Mouse (Mus musculus): Measurements from ENCODE around the gene Prrc2b. TPM values are rescaled to one million over a fixed set of nuclear protein-coding genes. Genes with fewer than 3 reads are reported as not detected.

Gene Prrc2b
- total and polyA plus RNA-seq, 2 experiments from 2014 or later, result 19.5 to 66.5 TPM

DNA sequence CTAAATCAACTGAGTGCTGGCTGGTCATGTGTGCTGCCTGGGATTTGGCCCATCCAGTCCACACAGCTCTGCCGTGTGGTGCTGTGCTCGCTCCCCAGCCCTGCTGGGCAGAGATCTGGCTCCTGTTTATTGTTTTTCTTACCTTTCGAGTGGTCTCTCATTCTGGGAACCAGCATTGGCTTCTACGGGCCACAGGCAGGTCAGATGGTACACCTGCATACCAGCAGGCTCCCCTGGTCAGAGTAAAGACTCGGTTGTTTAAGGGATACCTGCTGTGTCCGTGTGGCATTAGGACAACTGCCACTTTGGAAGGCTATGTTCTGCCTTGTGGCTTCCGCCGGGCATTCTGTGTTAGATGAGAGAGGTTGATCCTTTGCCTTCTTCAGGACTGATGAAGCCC, 60.8 kb downstream of the Prrc2b start:
- ATAC-seq (ENCODE audit: insufficient read depth, low read depth) (no peak), DNase-seq (ENCODE audit: low spot score) (no peak)
- Histone ChIP-seq H3K9me3 (replicated peaks; ENCODE audit: control insufficient read depth, low read length) (no peaks in the 10 kb centered on the region), H3K36me3 (replicated peaks; ENCODE audit: control insufficient read depth, insufficient read depth, low read length) (peaks cover 98% of the 10 kb centered on the region), H3K9ac (replicated peaks; ENCODE audit: low read depth, low read length) (no peak overlapping the region), H3K4me2 (ENCODE audit: low read depth, low read length) (no peak overlapping the region), H3K4me3 (ENCODE audit: low read depth, low read length) (no peak overlapping the region), H3K27ac (ENCODE audit: low read depth) (no peak overlapping the region), H3K4me1 (ENCODE audit: control insufficient read depth, insufficient read depth) (no peaks in the 10 kb centered on the region), H3K27me3 (ENCODE audit: control insufficient read depth, insufficient read depth, low read length) (no peaks in the 10 kb centered on the region)
- TF ChIP-seq CTCF (IDR thresholded peaks at IDR 0.05; ENCODE audit: low read depth) (no peak), EP300 (IDR thresholded peaks at IDR 0.05; ENCODE audit: low read depth) (no peak)
- 92% methylated on average over 8 of the region's 8 CpGs for WGBS

DNA sequence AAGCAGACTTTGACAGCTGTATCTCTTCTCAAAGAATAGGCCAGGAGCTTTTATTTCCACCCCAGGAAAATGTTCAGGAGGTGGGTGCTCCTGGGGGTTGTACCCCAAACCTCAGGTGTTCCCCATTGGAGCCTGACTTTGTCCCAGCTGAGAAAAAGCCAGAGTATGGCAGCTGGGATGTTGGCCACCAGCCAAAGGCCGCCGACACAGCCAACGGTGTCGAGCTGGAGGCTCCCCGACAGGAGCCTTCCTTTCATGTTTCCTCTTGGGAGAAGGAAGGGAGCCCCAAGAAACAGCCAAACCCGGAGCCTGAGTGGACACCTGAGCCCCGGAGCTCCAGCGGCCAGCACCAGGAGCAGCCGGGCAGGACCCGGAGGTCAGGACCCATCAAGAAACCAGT, 62.1 kb downstream of the Prrc2b start:
- H3K9ac ChIP-seq (replicated peaks; ENCODE audit: low read depth, low read length), result no peak overlapping the region
- H3K27me3 ChIP-seq (ENCODE audit: control insufficient read depth, insufficient read depth, low read length), result no peaks in the 10 kb centered on the region
- no peak for DNase-seq (ENCODE audit: low spot score)
- no peak for ATAC-seq (ENCODE audit: insufficient read depth, low read depth)
- WGBS, result 47% methylated on average over 10 of the region's 10 CpGs
- H3K36me3 ChIP-seq (replicated peaks; ENCODE audit: control insufficient read depth, insufficient read depth, low read length), result peaks cover 98% of the 10 kb centered on the region
- no peak overlapping the region for H3K4me2 ChIP-seq (ENCODE audit: low read depth, low read length)
- TF ChIP-seq EP300 (IDR thresholded peaks at IDR 0.05; ENCODE audit: low read depth) (no peak), CTCF (IDR thresholded peaks at IDR 0.05; ENCODE audit: low read depth) (no peak)
- H3K4me1 ChIP-seq (ENCODE audit: control insufficient read depth, insufficient read depth), result no peaks in the 10 kb centered on the region
- H3K4me3 ChIP-seq (ENCODE audit: low read depth, low read length), result no peak overlapping the region
- no peak overlapping the region for H3K27ac ChIP-seq (ENCODE audit: low read depth)
- no peaks in the 10 kb centered on the region for H3K9me3 ChIP-seq (replicated peaks; ENCODE audit: control insufficient read depth, low read length)

DNA sequence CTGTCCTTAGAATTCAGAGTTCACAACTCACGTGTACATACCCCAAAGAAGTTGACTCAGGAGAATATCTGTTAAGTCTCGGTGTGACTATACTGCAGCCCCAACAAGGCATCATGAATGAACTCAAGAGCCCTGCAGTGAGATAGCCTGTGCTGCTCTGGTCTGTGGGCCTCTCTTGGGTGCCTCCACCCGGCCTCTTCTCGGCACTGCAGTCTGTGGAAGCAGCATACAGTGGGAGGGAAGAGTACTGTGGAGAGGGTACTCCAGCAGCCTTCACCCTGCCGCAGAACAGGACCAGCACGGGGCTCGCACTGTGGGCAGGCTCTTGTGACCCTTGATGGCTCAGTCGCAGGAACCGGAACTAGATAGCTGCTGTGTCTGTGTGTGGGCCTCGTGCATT, 64.7 kb downstream of the Prrc2b start:
- H3K4me2 ChIP-seq (ENCODE audit: low read depth, low read length), result no peak overlapping the region
- H3K36me3 ChIP-seq (replicated peaks; ENCODE audit: control insufficient read depth, insufficient read depth, low read length), result peaks cover 98% of the 10 kb centered on the region

DNA sequence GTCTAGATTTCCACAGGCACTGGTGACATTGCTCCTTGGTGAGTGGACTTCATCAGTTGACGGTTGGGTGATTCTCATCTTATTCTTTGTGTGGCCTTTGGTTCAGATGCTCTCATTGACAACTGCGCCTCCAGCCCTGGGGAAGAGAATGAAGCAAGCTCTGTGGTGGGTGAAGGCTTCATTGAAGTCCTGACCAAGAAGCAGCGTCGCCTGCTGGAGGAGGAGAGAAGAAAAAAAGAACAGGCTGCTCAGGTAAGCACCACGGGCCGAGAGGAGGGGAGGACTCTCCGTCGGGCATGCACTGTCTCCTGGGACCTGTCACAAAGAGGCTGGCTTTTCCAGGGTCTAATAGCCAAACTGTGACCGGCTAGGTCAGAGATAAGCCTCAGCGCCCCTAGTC, 65.6 kb downstream of the Prrc2b start:
- Histone ChIP-seq H3K4me1 (ENCODE audit: control insufficient read depth, insufficient read depth) (no peaks in the 10 kb centered on the region), H3K4me3 (ENCODE audit: low read depth, low read length) (no peak overlapping the region), H3K9me3 (replicated peaks; ENCODE audit: control insufficient read depth, low read length) (no peaks in the 10 kb centered on the region), H3K36me3 (replicated peaks; ENCODE audit: control insufficient read depth, insufficient read depth, low read length) (peaks cover 100% of the 10 kb centered on the region), H3K27me3 (ENCODE audit: control insufficient read depth, insufficient read depth, low read length) (no peaks in the 10 kb centered on the region), H3K27ac (ENCODE audit: low read depth) (no peak overlapping the region), H3K4me2 (ENCODE audit: low read depth, low read length) (no peak overlapping the region), H3K9ac (replicated peaks; ENCODE audit: low read depth, low read length) (no peak overlapping the region)
- ATAC-seq (ENCODE audit: insufficient read depth, low read depth) (no peak), DNase-seq (ENCODE audit: low spot score) (no peak)
- WGBS, result 85% methylated on average over 10 of the region's 10 CpGs
- TF ChIP-seq CTCF (IDR thresholded peaks at IDR 0.05; ENCODE audit: low read depth) (no peak), EP300 (IDR thresholded peaks at IDR 0.05; ENCODE audit: low read depth) (no peak)

More for the DNA sequence above, 64.7 kb downstream of the Prrc2b start:
- Histone ChIP-seq H3K9ac (replicated peaks; ENCODE audit: low read depth, low read length) (no peak overlapping the region), H3K27ac (ENCODE audit: low read depth) (no peak overlapping the region), H3K27me3 (ENCODE audit: control insufficient read depth, insufficient read depth, low read length) (no peaks in the 10 kb centered on the region), H3K4me3 (ENCODE audit: low read depth, low read length) (no peak overlapping the region), H3K4me1 (ENCODE audit: control insufficient read depth, insufficient read depth) (no peaks in the 10 kb centered on the region), H3K9me3 (replicated peaks; ENCODE audit: control insufficient read depth, low read length) (no peaks in the 10 kb centered on the region)
- WGBS, result 90% methylated on average over 10 of the region's 10 CpGs
- TF ChIP-seq EP300 (IDR thresholded peaks at IDR 0.05; ENCODE audit: low read depth) (no peak), CTCF (IDR thresholded peaks at IDR 0.05; ENCODE audit: low read depth) (no peak)
- DNase-seq (ENCODE audit: low spot score) (no peak), ATAC-seq (ENCODE audit: insufficient read depth, low read depth) (no peak)

DNA sequence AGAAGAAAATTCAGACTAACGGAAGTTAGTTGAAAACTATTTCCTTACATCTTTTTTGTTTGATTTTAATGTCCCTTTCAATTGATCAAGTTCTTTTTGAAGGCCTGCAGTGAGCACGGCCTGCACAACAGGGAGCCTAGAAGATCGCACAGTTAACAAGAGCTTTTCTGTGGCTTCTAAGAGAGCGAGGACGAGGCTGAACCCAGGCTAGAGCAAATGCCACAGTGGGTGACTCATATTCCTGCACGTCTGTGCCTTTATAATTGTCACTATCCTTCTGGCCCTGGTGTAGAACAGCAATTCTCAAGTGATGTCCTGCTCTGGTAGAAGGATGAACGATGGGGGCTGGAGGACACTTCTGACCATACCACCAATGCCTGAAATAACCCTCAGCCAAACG, 66.8 kb downstream of the Prrc2b start:
- ATAC-seq (ENCODE audit: insufficient read depth, low read depth) (no peak), DNase-seq (ENCODE audit: low spot score) (no peak)
- no peak overlapping the region for H3K9ac ChIP-seq (replicated peaks; ENCODE audit: low read depth, low read length)
- H3K4me3 ChIP-seq (ENCODE audit: low read depth, low read length), result no peak overlapping the region
- 78% methylated on average over 8 of the region's 8 CpGs for WGBS
- H3K4me2 ChIP-seq (ENCODE audit: low read depth, low read length), result no peak overlapping the region
- H3K9me3 ChIP-seq (replicated peaks; ENCODE audit: control insufficient read depth, low read length), result no peaks in the 10 kb centered on the region
- H3K27ac ChIP-seq (ENCODE audit: low read depth), result no peak overlapping the region
- no peak for TF ChIP-seq CTCF (IDR thresholded peaks at IDR 0.05; ENCODE audit: low read depth)
- TF ChIP-seq EP300 (IDR thresholded peaks at IDR 0.05; ENCODE audit: low read depth), result no peak
- H3K27me3 ChIP-seq (ENCODE audit: control insufficient read depth, insufficient read depth, low read length), result no peaks in the 10 kb centered on the region
- peaks cover 100% of the 10 kb centered on the region for H3K36me3 ChIP-seq (replicated peaks; ENCODE audit: control insufficient read depth, insufficient read depth, low read length)
- no peaks in the 10 kb centered on the region for H3K4me1 ChIP-seq (ENCODE audit: control insufficient read depth, insufficient read depth)

DNA sequence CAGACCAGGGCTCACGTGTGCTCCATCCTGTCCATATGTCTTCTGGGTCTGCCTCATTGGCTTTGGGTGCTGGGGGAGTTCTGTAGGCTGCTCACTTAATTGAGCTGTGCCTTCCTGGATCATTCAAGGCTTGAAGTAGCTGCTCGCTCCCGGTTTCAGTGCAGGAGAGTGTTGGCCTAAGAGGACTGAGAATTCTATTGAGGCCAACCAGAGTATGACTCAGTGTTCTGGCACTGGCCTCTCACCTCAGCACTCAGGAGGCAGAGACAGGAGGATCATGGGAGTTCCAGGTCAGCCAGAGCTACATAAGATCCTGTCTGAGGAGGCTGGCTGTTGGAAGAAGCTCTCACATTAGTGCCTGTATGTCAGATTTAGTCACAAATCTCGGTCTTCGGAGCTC, 67.2 kb downstream of the Prrc2b start:
- no peak for ATAC-seq (ENCODE audit: insufficient read depth, low read depth)
- TF ChIP-seq CTCF (IDR thresholded peaks at IDR 0.05; ENCODE audit: low read depth), result no peak
- TF ChIP-seq EP300 (IDR thresholded peaks at IDR 0.05; ENCODE audit: low read depth), result no peak
- Histone ChIP-seq H3K27me3 (ENCODE audit: control insufficient read depth, insufficient read depth, low read length) (no peaks in the 10 kb centered on the region), H3K27ac (ENCODE audit: low read depth) (no peak overlapping the region), H3K4me2 (ENCODE audit: low read depth, low read length) (no peak overlapping the region), H3K9me3 (replicated peaks; ENCODE audit: control insufficient read depth, low read length) (no peaks in the 10 kb centered on the region), H3K4me3 (ENCODE audit: low read depth, low read length) (no peak overlapping the region), H3K9ac (replicated peaks; ENCODE audit: low read depth, low read length) (no peak overlapping the region), H3K36me3 (replicated peaks; ENCODE audit: control insufficient read depth, insufficient read depth, low read length) (peaks cover 100% of the 10 kb centered on the region), H3K4me1 (ENCODE audit: control insufficient read depth, insufficient read depth) (no peaks in the 10 kb centered on the region)
- DNase-seq (ENCODE audit: low spot score), result no peak
- WGBS, result 87% methylated on average over 5 of the region's 5 CpGs
